In the genomic region with DNA sequence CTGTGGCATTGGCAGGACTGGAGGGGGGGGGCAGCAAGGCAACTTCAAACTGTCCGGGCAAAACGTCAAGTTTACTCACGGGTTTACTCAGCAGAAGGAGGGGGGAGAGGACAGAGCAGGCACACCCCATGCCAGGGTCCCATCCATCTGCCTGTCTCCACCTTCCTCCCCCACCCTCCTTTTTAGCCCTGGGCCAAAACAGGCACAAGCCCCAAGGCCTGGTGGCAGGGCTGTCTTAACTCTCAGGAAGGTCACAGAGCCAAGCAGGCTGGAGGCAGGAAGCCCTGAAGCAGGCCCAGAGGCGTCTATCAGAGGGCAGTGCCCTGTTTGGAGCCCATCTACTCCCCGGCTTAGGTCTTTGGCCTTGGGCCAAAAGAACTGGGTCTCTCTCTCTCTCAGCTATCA, we compare ENCODE assay signal across 9 mouse cellular contexts. TPM values are rescaled to one million over a fixed set of nuclear protein-coding genes. Genes with fewer than 3 reads are reported as not detected.
DNase-seq lines count a peak whose midpoint lies in the region; ATAC-seq lines count a peak whose summit lies in the region.
"Had no signal": no experiment of that assay in that cellular context is flagged by ENCODE, and none has a peak within 500 bp of the region (broad histone marks: within the 10 kb centered on the region; RNA-seq: fewer than 3 reads in every experiment).

No protein-coding gene starts in this region.

- H3K27ac ChIP-seq in midbrain, embryonic 14.5 days (replicated peaks; ENCODE audit: low read depth, low read length), result no peak overlapping the region
- H3K27ac ChIP-seq in midbrain, embryonic 16.5 days (ENCODE audit: low read length), result no peak overlapping the region
- no peak overlapping the region for H3K27ac ChIP-seq in embryonic facial prominence, embryonic 14.5 days (replicated peaks; ENCODE audit: low read depth, low read length)
- H3K27ac ChIP-seq in kidney, embryonic 15.5 days, result peak overlapping the region; percentile 45; the same call in 1 of the 2 replicates
- H3K27ac ChIP-seq in stomach, embryonic 16.5 days (ENCODE audit: low read length), result peak overlapping the region; percentile 95

- H3K9me3 ChIP-seq in midbrain, embryonic 14.5 days (ENCODE audit: control insufficient read depth, low read length), result no peaks in the 10 kb centered on the region
- H3K9me3 ChIP-seq in midbrain, embryonic 16.5 days (replicated peaks; ENCODE audit: control insufficient read depth, low read length, poor library complexity, severe bottlenecking), result no peaks in the 10 kb centered on the region
- no peaks in the 10 kb centered on the region for H3K9me3 ChIP-seq in embryonic facial prominence, embryonic 14.5 days (ENCODE audit: control insufficient read depth, low read length)
- H3K9me3 ChIP-seq in kidney, embryonic 15.5 days (replicated peaks), result no peaks in the 10 kb centered on the region
- no peaks in the 10 kb centered on the region for H3K9me3 ChIP-seq in stomach, embryonic 16.5 days (replicated peaks; ENCODE audit: control insufficient read depth, low read length)

- no peak overlapping the region for H3K4me2 ChIP-seq in midbrain, embryonic 14.5 days (ENCODE audit: low read length)
- H3K4me2 ChIP-seq in midbrain, embryonic 16.5 days (ENCODE audit: low read length), result no peak overlapping the region
- peak overlapping the region; percentile 91 for H3K4me2 ChIP-seq in embryonic facial prominence, embryonic 14.5 days (ENCODE audit: low read depth, low read length)
- peak overlapping the region; percentile 99 for H3K4me2 ChIP-seq in kidney, embryonic 15.5 days
- H3K4me2 ChIP-seq in stomach, embryonic 16.5 days (ENCODE audit: low read depth, low read length), result peak overlapping the region; percentile 100

- DNase-seq in midbrain, embryonic 14.5 days, result peak; percentile 31
- DNase-seq in adrenal gland, postnatal 10 days, result peak; percentile 82
- no peak for DNase-seq in embryonic facial prominence, embryonic 14.5 days (ENCODE audit: low spot score)
- DNase-seq in right cerebral cortex, adult 2 months (ENCODE audit: low spot score in 2 of 2), result no peak

- no peak overlapping the region for H3K4me3 ChIP-seq in midbrain, embryonic 14.5 days (replicated peaks; ENCODE audit: low read depth, low read length)
- H3K4me3 ChIP-seq in midbrain, embryonic 16.5 days (ENCODE audit: low read depth, low read length), result no peak overlapping the region
- H3K4me3 ChIP-seq in embryonic facial prominence, embryonic 14.5 days (ENCODE audit: low read depth, low read length), result no peak overlapping the region
- 0 out of 2 replicates have a peak overlapping the region, but pooled peaks have one; percentile 59 for H3K4me3 ChIP-seq in kidney, embryonic 15.5 days (replicated peaks)
- peak overlapping the region; percentile 81 for H3K4me3 ChIP-seq in stomach, embryonic 16.5 days (replicated peaks; ENCODE audit: low read length)

- no peaks in the 10 kb centered on the region for H3K36me3 ChIP-seq in midbrain, embryonic 14.5 days (ENCODE audit: control insufficient read depth, insufficient read depth, low read length)
- no peaks in the 10 kb centered on the region for H3K36me3 ChIP-seq in midbrain, embryonic 16.5 days (ENCODE audit: control insufficient read depth, insufficient read depth, low read length)
- H3K36me3 ChIP-seq in embryonic facial prominence, embryonic 14.5 days (ENCODE audit: control insufficient read depth, insufficient read depth, low read length), result no peaks in the 10 kb centered on the region
- no peaks in the 10 kb centered on the region for H3K36me3 ChIP-seq in kidney, embryonic 15.5 days
- H3K36me3 ChIP-seq in stomach, embryonic 16.5 days (ENCODE audit: control insufficient read depth, insufficient read depth, low read length), result no peaks in the 10 kb centered on the region

- no peak for ATAC-seq in midbrain, embryonic 14.5 days (ENCODE audit: low FRiP score, low TSS enrichment)
- ATAC-seq in midbrain, embryonic 16.5 days, result no peak
- no peak for ATAC-seq in embryonic facial prominence, embryonic 14.5 days (ENCODE audit: low read depth)
- ATAC-seq in kidney, embryonic 15.5 days (replicated peaks; ENCODE audit: low FRiP score), result no peak
- ATAC-seq in stomach, embryonic 16.5 days (ENCODE audit: insufficient read depth, low FRiP score), result no peak
- ATAC-seq in activated CD4-positive, CD25-positive, alpha-beta regulatory T cell, adult 4 months, result no peak

- H3K9ac ChIP-seq in midbrain, embryonic 14.5 days (replicated peaks; ENCODE audit: low read length), result no peak overlapping the region
- H3K9ac ChIP-seq in midbrain, embryonic 16.5 days (ENCODE audit: low read depth, low read length), result no peak overlapping the region
- H3K9ac ChIP-seq in embryonic facial prominence, embryonic 14.5 days (ENCODE audit: low read depth, low read length), result no peak overlapping the region
- H3K9ac ChIP-seq in kidney, embryonic 15.5 days, result no peak overlapping the region
- peak overlapping the region; percentile 90 for H3K9ac ChIP-seq in stomach, embryonic 16.5 days (ENCODE audit: low read length)

- H3K27me3 ChIP-seq in midbrain, embryonic 14.5 days (ENCODE audit: control insufficient read depth, insufficient read depth, low read length), result 0 out of 2 replicates have a peak, but pooled peaks cover 3% of the 10 kb centered on the region
- H3K27me3 ChIP-seq in midbrain, embryonic 16.5 days (ENCODE audit: control insufficient read depth, insufficient read depth, low read depth, low read length), result peaks cover 17% of the 10 kb centered on the region
- peaks cover 14% of the 10 kb centered on the region for H3K27me3 ChIP-seq in embryonic facial prominence, embryonic 14.5 days (replicated peaks; ENCODE audit: control insufficient read depth, insufficient read depth, low read length)
- H3K27me3 ChIP-seq in kidney, embryonic 15.5 days, result no peaks in the 10 kb centered on the region
- H3K27me3 ChIP-seq in stomach, embryonic 16.5 days (ENCODE audit: control insufficient read depth, insufficient read depth, low read length), result no peaks in the 10 kb centered on the region

- H3K4me1 ChIP-seq in midbrain, embryonic 14.5 days (ENCODE audit: control insufficient read depth, insufficient read depth, low read length), result peaks cover 33% of the 10 kb centered on the region
- H3K4me1 ChIP-seq in midbrain, embryonic 16.5 days (ENCODE audit: control insufficient read depth, insufficient read depth, low read length), result peaks cover 45% of the 10 kb centered on the region
- H3K4me1 ChIP-seq in embryonic facial prominence, embryonic 14.5 days (ENCODE audit: control insufficient read depth, insufficient read depth, low read length), result peaks cover 39% of the 10 kb centered on the region
- H3K4me1 ChIP-seq in kidney, embryonic 15.5 days, result peaks cover 86% of the 10 kb centered on the region
- peaks cover 48% of the 10 kb centered on the region for H3K4me1 ChIP-seq in stomach, embryonic 16.5 days (ENCODE audit: control insufficient read depth, insufficient read depth, low read length)

- 64% methylated on average over 5 of the region's 5 CpGs for WGBS in midbrain, embryonic 14.5 days
- 65% methylated on average over 3 of the region's 5 CpGs for WGBS in midbrain, embryonic 16.5 days
- 39% methylated on average over 3 of the region's 5 CpGs for WGBS in embryonic facial prominence, embryonic 14.5 days
- 39% methylated on average over 5 of the region's 5 CpGs for WGBS in kidney, embryonic 15.5 days
- 30% methylated on average over 5 of the region's 5 CpGs for WGBS in stomach, embryonic 16.5 days

RNA-seq across cellular contexts. Expression of gene Zbtb7b, which starts 4.5 kb away (rescaled TPM):
- polyA plus RNA-seq in midbrain, embryonic 14.5 days (2014; fragmentation: Nextera tagmentation; extraction: Ambion mirVana), result 0.42 and 0.47 TPM in 2 replicates
- 0.49 and 0.61 TPM in 2 replicates for polyA plus RNA-seq in midbrain, embryonic 16.5 days (2015; fragmentation: Nextera tagmentation; extraction: Ambion mirVana)
- total RNA-seq in adrenal gland, postnatal 10 days (2021), result 10 to 100 TPM; 62.3 to 62.4 TPM
- 2.3 and 3.6 TPM in 2 replicates for polyA plus RNA-seq in embryonic facial prominence, embryonic 14.5 days (2014; fragmentation: Nextera tagmentation; extraction: Ambion mirVana)
- 2.4 and 3.7 TPM in 2 replicates for polyA plus RNA-seq in kidney, embryonic 15.5 days (2015; fragmentation: Nextera tagmentation; extraction: Ambion mirVana)
- 8.0 and 9.2 TPM in 2 replicates for polyA plus RNA-seq in stomach, embryonic 16.5 days (2015; fragmentation: Nextera tagmentation; extraction: Ambion mirVana)
- polyA plus RNA-seq in activated CD4-positive, CD25-positive, alpha-beta regulatory T cell, adult 4 months (2017; shearing (Covaris generic)), result 10 to 100 TPM; 13.2 to 16.5 TPM

RNA-seq across cellular contexts. Expression of gene Lenep, which starts 12.5 kb away (rescaled TPM):
- 0.53 TPM in 1 of 2 replicates, not detected in the other for polyA plus RNA-seq in midbrain, embryonic 14.5 days (2014; fragmentation: Nextera tagmentation; extraction: Ambion mirVana)
- polyA plus RNA-seq in midbrain, embryonic 16.5 days (2015; fragmentation: Nextera tagmentation; extraction: Ambion mirVana), result 1.4 TPM in 1 of 2 replicates, not detected in the other
- under 1 TPM in 1 of 2 experiments, not detected in 1; 0.24 TPM for total RNA-seq in adrenal gland, postnatal 10 days (2021)
- not detected in 2 replicates for polyA plus RNA-seq in embryonic facial prominence, embryonic 14.5 days (2014; fragmentation: Nextera tagmentation; extraction: Ambion mirVana)
- 0.14 TPM in 1 of 2 replicates, not detected in the other for polyA plus RNA-seq in kidney, embryonic 15.5 days (2015; fragmentation: Nextera tagmentation; extraction: Ambion mirVana)
- polyA plus RNA-seq in stomach, embryonic 16.5 days (2015; fragmentation: Nextera tagmentation; extraction: Ambion mirVana), result not detected in 2 replicates
- 1 to 10 TPM in 1 of 2 experiments, not detected in 1; 2.4 TPM for polyA plus RNA-seq in activated CD4-positive, CD25-positive, alpha-beta regulatory T cell, adult 4 months (2017; shearing (Covaris generic))
- total RNA-seq: common myeloid progenitor, adult 5-6 weeks had no signal

RNA-seq across cellular contexts. Expression of gene Flad1, which starts 21.6 kb away (rescaled TPM):
- polyA plus RNA-seq in midbrain, embryonic 14.5 days (2014; fragmentation: Nextera tagmentation; extraction: Ambion mirVana), result 34.8 and 34.9 TPM in 2 replicates
- 35.4 and 39.1 TPM in 2 replicates for polyA plus RNA-seq in midbrain, embryonic 16.5 days (2015; fragmentation: Nextera tagmentation; extraction: Ambion mirVana)
- 10 to 100 TPM; 49.4 to 54.6 TPM for total RNA-seq in adrenal gland, postnatal 10 days (2021)
- polyA plus RNA-seq in embryonic facial prominence, embryonic 14.5 days (2014; fragmentation: Nextera tagmentation; extraction: Ambion mirVana), result 24.2 and 24.8 TPM in 2 replicates
- 29.4 and 31.4 TPM in 2 replicates for polyA plus RNA-seq in kidney, embryonic 15.5 days (2015; fragmentation: Nextera tagmentation; extraction: Ambion mirVana)
- polyA plus RNA-seq in stomach, embryonic 16.5 days (2015; fragmentation: Nextera tagmentation; extraction: Ambion mirVana), result 27.5 and 28.6 TPM in 2 replicates
- polyA plus RNA-seq in activated CD4-positive, CD25-positive, alpha-beta regulatory T cell, adult 4 months (2017; shearing (Covaris generic)), result 10 to 100 TPM; 37.7 to 45.7 TPM

RNA-seq across cellular contexts. Expression of gene Dcst1, which starts 25.1 kb away (rescaled TPM):
- polyA plus RNA-seq in midbrain, embryonic 14.5 days (2014; fragmentation: Nextera tagmentation; extraction: Ambion mirVana), result 0.54 and 0.55 TPM in 2 replicates
- 0.96 and 0.98 TPM in 2 replicates for polyA plus RNA-seq in midbrain, embryonic 16.5 days (2015; fragmentation: Nextera tagmentation; extraction: Ambion mirVana)
- total RNA-seq in adrenal gland, postnatal 10 days (2021), result under 1 TPM in 1 of 2 experiments, not detected in 1; 0.45 TPM
- 0.26 and 0.33 TPM in 2 replicates for polyA plus RNA-seq in embryonic facial prominence, embryonic 14.5 days (2014; fragmentation: Nextera tagmentation; extraction: Ambion mirVana)
- 1.9 and 2.5 TPM in 2 replicates for polyA plus RNA-seq in kidney, embryonic 15.5 days (2015; fragmentation: Nextera tagmentation; extraction: Ambion mirVana)
- polyA plus RNA-seq in stomach, embryonic 16.5 days (2015; fragmentation: Nextera tagmentation; extraction: Ambion mirVana), result 0.70 and 0.89 TPM in 2 replicates
- polyA plus RNA-seq in activated CD4-positive, CD25-positive, alpha-beta regulatory T cell, adult 4 months (2017; shearing (Covaris generic)), result under 1 TPM; 0.54 to 0.79 TPM

RNA-seq across cellular contexts. Expression of gene Cks1b, which starts 28.1 kb away (rescaled TPM):
- polyA plus RNA-seq in midbrain, embryonic 14.5 days (2014; fragmentation: Nextera tagmentation; extraction: Ambion mirVana), result 103 and 115 TPM in 2 replicates
- polyA plus RNA-seq in midbrain, embryonic 16.5 days (2015; fragmentation: Nextera tagmentation; extraction: Ambion mirVana), result 77.1 and 86.2 TPM in 2 replicates
- 10 to 100 TPM; 39.8 to 43.2 TPM for total RNA-seq in adrenal gland, postnatal 10 days (2021)
- 380 and 425 TPM in 2 replicates for polyA plus RNA-seq in embryonic facial prominence, embryonic 14.5 days (2014; fragmentation: Nextera tagmentation; extraction: Ambion mirVana)
- 518 and 559 TPM in 2 replicates for polyA plus RNA-seq in kidney, embryonic 15.5 days (2015; fragmentation: Nextera tagmentation; extraction: Ambion mirVana)
- 322 and 323 TPM in 2 replicates for polyA plus RNA-seq in stomach, embryonic 16.5 days (2015; fragmentation: Nextera tagmentation; extraction: Ambion mirVana)
- 10 to 100 TPM; 70.8 to 92.3 TPM for polyA plus RNA-seq in activated CD4-positive, CD25-positive, alpha-beta regulatory T cell, adult 4 months (2017; shearing (Covaris generic))

Comparison
In these comparisons a context has a peak if more than half of its experiments do, and no peak if none do; other contexts are left out.
1. DNase-seq: peak in midbrain, embryonic 14.5 days (single experiment) and adrenal gland, postnatal 10 days (single experiment); none in embryonic facial prominence, embryonic 14.5 days (single experiment) and right cerebral cortex, adult 2 months (0 of 2).
2. H3K27ac ChIP-seq: peak in kidney, embryonic 15.5 days (single experiment) and stomach, embryonic 16.5 days (single experiment); none in midbrain, embryonic 14.5 days (single experiment), midbrain, embryonic 16.5 days (single experiment) and embryonic facial prominence, embryonic 14.5 days (single experiment).
3. H3K4me2 ChIP-seq: peak in embryonic facial prominence, embryonic 14.5 days (single experiment), kidney, embryonic 15.5 days (single experiment) and stomach, embryonic 16.5 days (single experiment); none in midbrain, embryonic 14.5 days (single experiment) and midbrain, embryonic 16.5 days (single experiment).
4. H3K4me3 ChIP-seq: peak in kidney, embryonic 15.5 days (single experiment) and stomach, embryonic 16.5 days (single experiment); none in midbrain, embryonic 14.5 days (single experiment), midbrain, embryonic 16.5 days (single experiment) and embryonic facial prominence, embryonic 14.5 days (single experiment).